Mouse (Mus musculus) regulatory T cell (primary cell): ENCODE data around the gene Pitpnm2.

Source experiments
- in situ Hi-C: fragments of 300-600 bp; cut with MboI, MseI; formaldehyde crosslinking; loops from one replicate; pipeline ENCODE4 v1.15.1; 2025; ENCODE audit warnings: high pct_unique_total_duplicates

The Pitpnm2 gene

GRCm38 (mm10) chr5:124247986-124248626 is 1.5 kb downstream of the Pitpnm2 start:
- in situ Hi-C loops = no loop called here

- in situ Hi-C loops = no loop called here
These were observed 2.3 kb downstream of the Pitpnm2 start for GRCm38 (mm10) chr5:124247296-124247695.

- in situ Hi-C loops = no loop called here
These were observed 4.7 kb downstream of the Pitpnm2 start for GRCm38 (mm10) chr5:124244885-124245284.

- in situ Hi-C loops = no loop called here
These were observed 5.1 kb downstream of the Pitpnm2 start for GRCm38 (mm10) chr5:124244449-124244848.

GRCm38 (mm10) chr5:124243236-124243901 is 6.2 kb downstream of the Pitpnm2 start:
- in situ Hi-C loops = no loop called here

- in situ Hi-C loops = no loop called here
These were observed 7.7 kb downstream of the Pitpnm2 start for GRCm38 (mm10) chr5:124241686-124242444.

GRCm38 (mm10) chr5:124240841-124241685 is 8.5 kb downstream of the Pitpnm2 start:
- in situ Hi-C loops = no loop called here

- in situ Hi-C loops = no loop called here
These were observed 13.4 kb downstream of the Pitpnm2 start for GRCm38 (mm10) chr5:124236180-124236579.

GRCm38 (mm10) chr5:124234778-124235177 is 14.8 kb downstream of the Pitpnm2 start:
- in situ Hi-C loops = no loop called here

- in situ Hi-C loops = no loop called here
These were observed 15.5 kb downstream of the Pitpnm2 start for GRCm38 (mm10) chr5:124233874-124234661.

- in situ Hi-C loops = no loop called here
These were observed 16.5 kb downstream of the Pitpnm2 start for GRCm38 (mm10) chr5:124233144-124233465.

GRCm38 (mm10) chr5:124232360-124233143 is 17.0 kb downstream of the Pitpnm2 start:
- in situ Hi-C loops = no loop called here

GRCm38 (mm10) chr5:124230461-124230860 is 19.1 kb downstream of the Pitpnm2 start:
- in situ Hi-C loops = no loop called here

GRCm38 (mm10) chr5:124227193-124227592 is 22.4 kb downstream of the Pitpnm2 start:
- in situ Hi-C loops = no loop called here

- in situ Hi-C loops = no loop called here
These were observed 23.1 kb downstream of the Pitpnm2 start for GRCm38 (mm10) chr5:124226494-124226893.

GRCm38 (mm10) chr5:124225891-124226290 is 23.7 kb downstream of the Pitpnm2 start:
- in situ Hi-C loops = no loop called here

GRCm38 (mm10) chr5:124224321-124225092 is 25.1 kb downstream of the Pitpnm2 start:
- in situ Hi-C loops = no loop called here

- in situ Hi-C loops = no loop called here
These were observed 26.0 kb downstream of the Pitpnm2 start for GRCm38 (mm10) chr5:124223574-124223973.

- in situ Hi-C loops = no loop called here
These were observed 26.9 kb downstream of the Pitpnm2 start for GRCm38 (mm10) chr5:124222696-124223095.

GRCm38 (mm10) chr5:124221736-124222040 is 27.9 kb downstream of the Pitpnm2 start:
- in situ Hi-C loops = no loop called here
